Mouse (Mus musculus): ENCODE results near the gene Zeb2.

DNA sequence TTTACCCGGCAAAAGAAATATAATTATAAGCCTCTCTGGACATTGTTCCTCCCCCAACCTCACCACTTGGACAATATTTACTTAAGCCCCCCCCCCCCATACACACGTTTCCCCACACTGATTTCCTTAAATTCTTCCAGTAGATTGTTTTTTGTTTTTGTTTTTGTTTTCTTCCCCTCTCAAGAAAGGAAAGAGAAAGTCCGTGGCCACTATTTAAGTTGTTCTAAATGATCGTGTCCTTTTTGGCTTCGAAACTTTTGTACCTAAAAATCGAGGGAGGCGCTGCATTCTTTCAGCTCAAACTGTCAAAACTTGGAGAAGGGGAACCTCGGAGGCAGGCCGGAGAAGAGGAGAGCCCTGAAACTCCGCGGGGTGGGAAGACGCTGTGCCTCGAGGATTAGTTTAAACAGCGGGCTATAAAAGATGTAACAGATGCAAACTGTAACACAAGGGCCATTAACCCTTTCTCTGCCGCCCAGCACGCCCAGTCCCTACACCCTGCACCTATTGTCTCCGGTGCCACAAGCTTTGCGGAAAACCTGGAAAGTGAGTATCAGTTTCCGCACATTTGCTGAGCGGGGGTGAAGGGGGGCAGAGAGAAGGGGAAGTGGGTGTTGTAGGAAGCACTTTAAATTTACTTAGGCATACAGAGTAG is 6.3 kb downstream of the Zeb2 start:
- TF ChIP-seq POLR2A (IDR thresholded peaks at IDR 0.05; ENCODE audit: insufficient read depth, low read depth, low read length) (no peak), CTCF (IDR thresholded peaks at IDR 0.05; ENCODE audit: insufficient read depth, low read depth, low read length) (no peak)

All from olfactory bulb, adult 2 months (tissue).